Mouse (Mus musculus) ES-Bruce4 (cell line): ENCODE results near the gene Rhobtb1. TPM values are rescaled to one million over a fixed set of nuclear protein-coding genes. Genes with fewer than 3 reads are reported as not detected.

Source experiments
- H3K27ac ChIP-seq: 2 replicates; pipeline ENCODE4 v1.5.1; 2012; ENCODE audit warnings: low read length, inconsistent platforms; ENCODE audit not compliant: insufficient read depth
- H3K27me3 ChIP-seq: 2 replicates; pipeline ENCODE4 v1.6.1; 2012; ENCODE audit warnings: mild to moderate bottlenecking, low read length, inconsistent platforms; ENCODE audit not compliant: control insufficient read depth, poor library complexity, insufficient read depth, severe bottlenecking
- H3K36me3 ChIP-seq: 2 replicates; pipeline ENCODE4 v1.6.1; 2012; ENCODE audit warnings: inconsistent platforms, mild to moderate bottlenecking, low read length, moderate library complexity; ENCODE audit not compliant: control insufficient read depth, poor library complexity, insufficient read depth, severe bottlenecking
- H3K4me1 ChIP-seq: one replicate; pipeline ENCODE4 v1.8.1; 2011; ENCODE audit warnings: low read length; ENCODE audit not compliant: control insufficient read depth, insufficient read depth
- H3K4me3 ChIP-seq: 2 replicates; pipeline ENCODE4 v1.5.1; 2011; ENCODE audit warnings: low read depth, mild to moderate bottlenecking, low read length
- H3K9ac ChIP-seq: 2 replicates; pipeline ENCODE4 v1.6.1; 2012; ENCODE audit warnings: low read depth, mild to moderate bottlenecking, inconsistent platforms; ENCODE audit not compliant: poor library complexity, severe bottlenecking
- H3K9me3 ChIP-seq: replicated peaks from 2 replicates; pipeline ENCODE4 v1.6.1; 2012; ENCODE audit warnings: mild to moderate bottlenecking, low read length, inconsistent platforms; ENCODE audit not compliant: control insufficient read depth, poor library complexity, insufficient read depth, severe bottlenecking
- CTCF ChIP-seq: IDR thresholded peaks from one replicate; pipeline ENCODE4 v1.8.1; 2011; ENCODE audit warnings: low read depth, low read length
- EP300 ChIP-seq: IDR thresholded peaks from 2 replicates; pipeline ENCODE4 v1.6.1; 2011; ENCODE audit warnings: low read depth, low read length; ENCODE audit not compliant: insufficient read depth
- POLR2A ChIP-seq: IDR thresholded peaks from one replicate; pipeline ENCODE4 v1.8.1; 2011; ENCODE audit warnings: low read length; ENCODE audit not compliant: insufficient read depth
- polyA plus RNA-seq: library from polyadenylated mRNA; stranded (reverse); fragments of >200 nt; gene quantifications from 2 replicates; pipeline ENCODE4 v1.2.4, GENCODE M21; 2011; ENCODE audit warnings: low read depth; ENCODE audit not compliant: missing spikeins, insufficient read depth, insufficient read length

Gene Rhobtb1
- polyA plus RNA-seq, 1 experiment: 2.9 TPM

- Histone ChIP-seq H3K4me1 (no peaks in the 10 kb centered on the region), H3K4me3 (no peak overlapping the region), H3K27me3 (no peaks in the 10 kb centered on the region), H3K27ac (no peak overlapping the region), H3K36me3 (no peaks in the 10 kb centered on the region), H3K9me3 (no peaks in the 10 kb centered on the region), H3K9ac (no peak overlapping the region)
- TF ChIP-seq POLR2A (no peak), EP300 (no peak), CTCF (no peak)
Measured at GRCm38 (mm10) chr10:69156462-69156861, 5.2 kb downstream of the Rhobtb1 start.

- Histone ChIP-seq H3K27ac (no peak overlapping the region), H3K9me3 (no peaks in the 10 kb centered on the region), H3K9ac (no peak overlapping the region), H3K4me3 (no peak overlapping the region), H3K4me1 (no peaks in the 10 kb centered on the region), H3K27me3 (no peaks in the 10 kb centered on the region), H3K36me3 (no peaks in the 10 kb centered on the region)
- TF ChIP-seq CTCF: no peak
- no peak for TF ChIP-seq EP300
- TF ChIP-seq POLR2A: no peak
Measured at GRCm38 (mm10) chr10:69157471-69157870, 6.2 kb downstream of the Rhobtb1 start.

GRCm38 (mm10) chr10:69160877-69161276 lies 9.6 kb downstream of the Rhobtb1 start:
- no peak overlapping the region for H3K4me3 ChIP-seq

GRCm38 (mm10) chr10:69161503-69161902 lies 10.3 kb downstream of the Rhobtb1 start:
- TF ChIP-seq EP300 (no peak), POLR2A (no peak), CTCF (no peak)
- no peaks in the 10 kb centered on the region for H3K36me3 ChIP-seq
- no peak overlapping the region for H3K27ac ChIP-seq
- no peak overlapping the region for H3K4me3 ChIP-seq
- H3K27me3 ChIP-seq: no peaks in the 10 kb centered on the region
- no peak overlapping the region for H3K9ac ChIP-seq
- no peaks in the 10 kb centered on the region for H3K4me1 ChIP-seq
- no peaks in the 10 kb centered on the region for H3K9me3 ChIP-seq

More at GRCm38 (mm10) chr10:69160877-69161276, 9.6 kb downstream of the Rhobtb1 start:
- Histone ChIP-seq H3K36me3 (no peaks in the 10 kb centered on the region), H3K9me3 (no peaks in the 10 kb centered on the region), H3K9ac (no peak overlapping the region), H3K27ac (no peak overlapping the region), H3K27me3 (no peaks in the 10 kb centered on the region), H3K4me1 (no peaks in the 10 kb centered on the region)
- no peak for TF ChIP-seq CTCF
- no peak for TF ChIP-seq EP300
- no peak for TF ChIP-seq POLR2A

GRCm38 (mm10) chr10:69162577-69162976 lies 11.3 kb downstream of the Rhobtb1 start:
- TF ChIP-seq POLR2A: no peak
- no peaks in the 10 kb centered on the region for H3K27me3 ChIP-seq
- no peak overlapping the region for H3K27ac ChIP-seq
- H3K9ac ChIP-seq: no peak overlapping the region
- H3K9me3 ChIP-seq: no peaks in the 10 kb centered on the region
- no peaks in the 10 kb centered on the region for H3K4me1 ChIP-seq
- H3K4me3 ChIP-seq: no peak overlapping the region
- H3K36me3 ChIP-seq: no peaks in the 10 kb centered on the region

GRCm38 (mm10) chr10:69163216-69163615 lies 12.0 kb downstream of the Rhobtb1 start:
- Histone ChIP-seq H3K4me3 (no peak overlapping the region), H3K4me1 (no peaks in the 10 kb centered on the region), H3K9ac (no peak overlapping the region), H3K27ac (no peak overlapping the region), H3K27me3 (no peaks in the 10 kb centered on the region), H3K36me3 (no peaks in the 10 kb centered on the region), H3K9me3 (no peaks in the 10 kb centered on the region)
- TF ChIP-seq CTCF: no peak
- TF ChIP-seq EP300: no peak
- TF ChIP-seq POLR2A: no peak
